Comparison of ENCODE assay signal across 10 mouse cellular contexts in genomic region chr9:102977791-102978492, GRCm38 (mm10). TPM values are rescaled to one million over a fixed set of nuclear protein-coding genes. Genes with fewer than 3 reads are reported as not detected.
DNase-seq lines count a peak whose midpoint lies in the region; ATAC-seq and TF ChIP-seq lines count a peak whose summit lies in the region.
"Had no signal": no experiment of that assay in that cellular context is flagged by ENCODE, and none has a peak within 500 bp of the region (broad histone marks: within the 10 kb centered on the region; RNA-seq: fewer than 3 reads in every experiment).

No protein-coding gene starts in this region.

- no peak for TF ChIP-seq CTCF in kidney, adult 2 months (conservative IDR thresholded peaks at IDR 0.05; ENCODE audit: insufficient read depth, insufficient read length, low read depth, low read length)

- H3K27ac ChIP-seq in kidney, adult 2 months (ENCODE audit: insufficient read depth, low read depth, low read length) = 0 out of 2 replicates have a peak overlapping the region, but pooled peaks have one; percentile 34
- peak overlapping the region; percentile 71 for H3K27ac ChIP-seq in lung, embryonic 16.5 days (ENCODE audit: low read length)

- no peak for TF ChIP-seq POLR2A in kidney, adult 2 months (IDR thresholded peaks at IDR 0.05; ENCODE audit: low read depth, low read length)

- H3K4me2 ChIP-seq in lung, embryonic 16.5 days (ENCODE audit: low read depth, low read length) = no peak overlapping the region

- no peaks in the 10 kb centered on the region for H3K27me3 ChIP-seq in kidney, adult 2 months (replicated peaks; ENCODE audit: control insufficient read depth, insufficient read depth, low read length)
- no peaks in the 10 kb centered on the region for H3K27me3 ChIP-seq in lung, embryonic 16.5 days (ENCODE audit: control insufficient read depth, insufficient read depth, low read depth, low read length)

- H3K4me3 ChIP-seq in kidney, adult 2 months (ENCODE audit: insufficient read depth, low read depth, low read length) = no peak overlapping the region
- no peak overlapping the region for H3K4me3 ChIP-seq in lung, embryonic 16.5 days (ENCODE audit: low read length)

- H3K9ac ChIP-seq in lung, embryonic 16.5 days (ENCODE audit: low read length) = no peak overlapping the region

- peak; percentile 72 for ATAC-seq in lung, embryonic 16.5 days (ENCODE audit: low read depth)
- ATAC-seq: activated CD4-positive, CD25-positive, alpha-beta regulatory T cell, adult 4 months had no signal

- WGBS in kidney, adult 2 months = 66% methylated on average over 9 of the region's 9 CpGs
- WGBS in lung, embryonic 16.5 days = 44% methylated on average over 9 of the region's 9 CpGs

- peak; percentile 49 for DNase-seq in embryo, embryonic 10 days (ENCODE audit: low spot score)
- no peak for DNase-seq in embryo, embryonic 9.5 days (ENCODE audit: extremely low spot score)
- DNase-seq in forelimb bud, embryonic 11.5 days (ENCODE audit: low read depth, low spot score) = peak; percentile 51
- DNase-seq in kidney, adult 2 months = peak; percentile 79
- no peak for DNase-seq in cerebellum, postnatal 4 days (ENCODE audit: low spot score in 2 of 2)
- DNase-seq in c-Kit-positive CD71-positive TER-119-positive erythroid progenitor cells, embryonic 14.5 days (ENCODE audit: low spot score) = no peak
- DNase-seq in retina, embryonic 14.5 days (ENCODE audit: low spot score) = no peak
- DNase-seq: B cell, adult 2 months had no signal

- no peaks in the 10 kb centered on the region for H3K9me3 ChIP-seq in lung, embryonic 16.5 days (ENCODE audit: control insufficient read depth, low read length)

- H3K36me3 ChIP-seq in kidney, adult 2 months (ENCODE audit: control insufficient read depth, insufficient read depth, low read length) = no peaks in the 10 kb centered on the region
- H3K36me3 ChIP-seq in lung, embryonic 16.5 days (ENCODE audit: control insufficient read depth, insufficient read depth, low read length) = no peaks in the 10 kb centered on the region

- no peaks in the 10 kb centered on the region for H3K4me1 ChIP-seq in kidney, adult 2 months (ENCODE audit: control insufficient read depth, insufficient read depth, low read length)
- H3K4me1 ChIP-seq in lung, embryonic 16.5 days (replicated peaks; ENCODE audit: control insufficient read depth, insufficient read depth, low read length) = peaks cover 11% of the 10 kb centered on the region

RNA-seq across cellular contexts. Expression of gene Slco2a1, which starts 10.6 kb away (rescaled TPM):
- 23.6 and 30.1 TPM in 2 replicates for polyA plus RNA-seq in kidney, adult 2 months (2012; rRNA removed)
- 21.0 and 21.4 TPM in 2 replicates for polyA plus RNA-seq in lung, embryonic 16.5 days (2015; fragmentation: Nextera tagmentation; extraction: Ambion mirVana)

Comparison
In these comparisons a context has a peak if more than half of its experiments do, and no peak if none do; other contexts are left out.
1. DNase-seq: peak in embryo, embryonic 10 days (single experiment), forelimb bud, embryonic 11.5 days (single experiment) and kidney, adult 2 months (single experiment); none in embryo, embryonic 9.5 days (single experiment), cerebellum, postnatal 4 days (0 of 2), c-Kit-positive CD71-positive TER-119-positive erythroid progenitor cells, embryonic 14.5 days (single experiment) and retina, embryonic 14.5 days (single experiment).